Mouse (Mus musculus) v-Abl transformed pro-B cells (cell line): ENCODE results near the gene Lcn5.

ENCODE experiments used
- in situ Hi-C, 2 experiments: fragments of 400-800 bp; cut with MboI; formaldehyde crosslinking; loops; one replicate each; pipeline ENCODE4 v1.15.1; 2025; ENCODE audit not compliant: unreplicated experiment in 2 of 2

Gene Lcn5

GRCm38 (mm10) chr2:25657652-25658051 is at the start of gene Lcn5:
TSS of gene Lcn5 (plus strand) at chr2:25657952.
- in situ Hi-C loops: no loop called here

DNA sequence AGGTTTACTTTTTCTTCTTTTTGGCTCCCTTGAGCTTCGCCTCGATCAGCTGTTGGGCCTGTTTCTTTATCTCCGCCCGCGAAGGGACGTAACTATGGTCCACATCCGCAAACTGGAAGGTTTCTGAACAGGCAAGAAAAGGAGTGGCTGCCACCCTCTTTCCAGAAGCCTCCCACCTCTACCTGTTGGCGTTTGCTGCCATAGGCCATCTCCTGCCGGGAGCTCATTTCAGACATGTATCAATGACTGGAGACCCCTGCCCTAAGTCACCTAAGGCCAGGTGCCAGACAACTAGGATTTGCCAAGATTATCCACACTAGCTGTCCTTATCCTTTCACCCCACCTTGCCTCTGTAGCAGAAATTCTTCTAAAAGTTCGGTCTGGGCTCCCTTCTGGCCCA is 49.1 kb upstream of the Lcn5 start:
- in situ Hi-C loops: no loop called here

DNA sequence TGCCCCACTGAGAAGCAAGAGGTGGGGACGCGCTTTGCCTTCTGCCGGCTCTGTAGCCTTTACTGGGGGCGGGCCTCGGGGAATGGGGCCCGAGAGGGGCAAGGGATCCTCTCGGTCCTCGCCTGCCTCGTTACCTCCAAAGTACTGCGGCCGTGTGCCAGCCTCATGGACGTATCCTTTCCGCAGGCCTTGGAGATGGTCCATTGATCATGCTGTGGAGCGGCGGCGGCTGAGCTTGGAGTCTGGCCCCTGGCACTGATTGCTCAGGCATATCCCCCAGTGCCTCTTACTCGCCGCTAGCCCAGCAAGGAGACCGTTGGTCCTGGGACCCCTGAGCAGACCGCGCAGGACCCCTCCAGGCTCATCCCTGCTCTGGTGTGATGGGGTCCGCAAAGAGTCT is 41.4 kb upstream of the Lcn5 start:
- in situ Hi-C loops: no loop called here

DNA sequence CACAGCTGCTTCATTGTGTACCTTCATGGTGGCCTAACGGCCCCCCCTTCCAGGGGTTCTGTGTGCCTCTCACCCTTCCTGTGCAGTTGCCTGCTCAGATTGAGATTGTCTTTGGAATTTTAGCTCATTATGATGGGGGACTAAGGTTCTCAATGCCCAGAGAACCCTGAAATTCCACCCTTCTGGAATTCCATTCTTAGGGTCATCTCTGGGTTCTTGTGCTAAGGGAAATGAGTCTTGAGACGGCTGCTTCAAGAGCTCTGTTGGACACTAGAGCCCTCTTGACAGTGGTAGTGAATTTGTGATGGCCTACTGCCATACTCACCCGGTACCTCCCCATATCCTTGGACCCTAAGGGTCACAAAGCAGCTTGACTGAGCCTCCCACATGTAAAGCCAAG is 40.2 kb upstream of the Lcn5 start, which contains the start of gene Ccdc183:
Gene Ccdc183, minus strand, starts transcription at position 101 of the 400 bp plus-strand sequence.
- in situ Hi-C loops: no loop called here

GRCm38 (mm10) chr2:25620386-25620785 is 37.4 kb upstream of the Lcn5 start:
- in situ Hi-C loops: no loop called here

DNA sequence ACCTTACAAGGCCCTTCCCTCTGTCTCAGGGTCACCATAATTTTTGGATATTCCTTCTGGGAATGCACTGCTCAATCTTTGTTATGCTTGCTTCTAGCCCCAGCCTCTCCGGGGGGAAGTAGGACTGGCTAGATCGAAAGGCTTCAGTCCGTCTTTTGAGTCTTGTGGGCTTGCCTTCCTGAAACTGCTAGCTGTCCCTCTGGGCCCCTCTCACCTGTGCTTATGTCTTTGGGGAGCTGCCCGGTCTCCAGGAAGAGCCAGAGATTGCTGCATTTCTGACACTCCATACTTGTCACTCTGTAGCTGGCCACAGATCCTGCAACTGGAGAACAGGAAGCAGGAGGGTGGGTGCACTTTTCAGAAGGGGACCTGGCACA is 36.9 kb upstream of the Lcn5 start:
- in situ Hi-C loops: no loop called here

- in situ Hi-C loops: no loop called here
Observed at GRCm38 (mm10) chr2:25621229-25622200, 36.2 kb upstream of the Lcn5 start, which contains the start of gene Tmem141. TSS of gene Tmem141 (minus strand) at chr2:25622005.

DNA sequence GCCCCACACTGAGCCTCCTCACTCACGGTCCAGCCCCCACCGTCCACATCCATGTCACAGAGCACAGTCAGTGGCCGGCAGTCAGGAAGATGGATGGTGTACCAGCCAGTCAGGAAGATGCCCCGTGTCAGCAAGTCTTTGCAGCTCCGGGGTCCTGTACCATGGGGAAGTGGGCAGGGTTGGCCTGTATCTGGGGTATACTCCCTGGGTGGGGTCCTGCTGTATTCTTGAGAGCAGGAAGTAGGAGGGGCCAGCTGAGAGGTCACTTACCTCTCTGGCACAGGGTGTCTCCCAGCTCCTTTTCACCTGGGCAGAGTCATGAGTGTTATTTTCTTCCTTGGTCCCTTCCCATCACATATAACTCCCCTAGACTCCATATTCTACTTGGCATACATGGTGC is 31.8 kb upstream of the Lcn5 start:
- in situ Hi-C loops: no loop called here

DNA sequence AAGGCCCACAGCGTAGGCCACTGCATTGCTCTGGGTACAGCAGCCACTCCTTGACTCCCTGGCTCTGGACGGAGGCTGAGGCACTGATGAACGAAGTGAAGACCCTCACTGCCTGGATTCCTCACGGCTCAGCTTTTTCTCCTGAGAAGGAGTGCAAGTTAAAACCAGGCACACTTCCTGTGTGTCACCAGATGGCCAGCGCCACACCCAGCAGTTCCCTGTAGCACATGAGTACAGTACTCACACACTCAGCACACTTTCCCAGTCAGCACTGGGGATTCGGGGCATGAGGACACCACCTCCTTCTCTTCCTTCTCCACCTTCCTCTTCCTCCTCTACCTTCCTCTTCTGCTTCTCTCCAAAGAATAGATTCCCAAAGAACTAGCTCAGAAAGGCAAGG is 29.9 kb upstream of the Lcn5 start, which contains the start of gene Fcna:
Gene Fcna, minus strand, starts transcription at position 220 of the 400 bp plus-strand sequence.
- in situ Hi-C loops: no loop called here

GRCm38 (mm10) chr2:25628738-25629137 is 29.0 kb upstream of the Lcn5 start:
- in situ Hi-C loops: no loop called here

DNA sequence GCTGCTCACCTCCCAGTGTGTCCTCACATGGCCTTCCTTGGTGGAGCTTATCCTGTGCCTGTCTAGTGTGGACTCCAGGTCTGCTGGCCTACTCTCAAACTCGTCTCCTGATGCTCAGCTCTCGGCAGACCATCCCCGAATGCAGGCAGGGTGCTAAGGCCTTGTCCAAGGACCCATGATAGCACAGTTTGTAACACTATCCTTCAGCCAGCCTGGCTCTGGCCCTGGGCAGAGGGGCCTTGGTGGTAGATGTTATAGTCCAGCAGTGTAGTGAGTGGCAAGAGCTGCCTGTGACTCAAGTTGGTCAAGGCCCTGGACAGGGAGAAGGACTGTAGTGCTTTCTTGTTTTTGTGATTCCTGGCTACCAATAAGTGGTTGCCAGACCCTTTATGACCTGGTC is 24.1 kb upstream of the Lcn5 start:
- in situ Hi-C loops: no loop called here

- in situ Hi-C loops: no loop called here
Observed at GRCm38 (mm10) chr2:25634046-25634445, 23.7 kb upstream of the Lcn5 start.

DNA sequence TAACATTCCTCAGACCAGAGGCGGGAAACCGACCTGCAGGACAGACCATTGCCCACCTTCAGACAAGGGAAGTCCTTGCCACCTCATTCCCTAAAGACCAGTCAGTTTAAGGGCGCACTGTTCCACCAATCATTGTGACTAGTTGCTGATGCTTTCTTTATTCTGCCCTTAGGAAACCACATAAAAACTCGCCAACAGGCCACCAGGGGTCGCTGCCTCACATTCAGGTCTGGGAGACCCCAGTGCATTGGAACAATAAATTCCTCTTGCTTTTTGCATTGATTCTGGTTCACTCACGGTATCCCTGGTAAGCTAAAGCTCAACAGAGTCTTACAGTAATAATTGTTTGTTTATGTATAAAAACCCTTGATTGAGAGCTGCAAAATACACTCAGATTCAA is 17.9 kb upstream of the Lcn5 start:
- in situ Hi-C loops: no loop called here

DNA sequence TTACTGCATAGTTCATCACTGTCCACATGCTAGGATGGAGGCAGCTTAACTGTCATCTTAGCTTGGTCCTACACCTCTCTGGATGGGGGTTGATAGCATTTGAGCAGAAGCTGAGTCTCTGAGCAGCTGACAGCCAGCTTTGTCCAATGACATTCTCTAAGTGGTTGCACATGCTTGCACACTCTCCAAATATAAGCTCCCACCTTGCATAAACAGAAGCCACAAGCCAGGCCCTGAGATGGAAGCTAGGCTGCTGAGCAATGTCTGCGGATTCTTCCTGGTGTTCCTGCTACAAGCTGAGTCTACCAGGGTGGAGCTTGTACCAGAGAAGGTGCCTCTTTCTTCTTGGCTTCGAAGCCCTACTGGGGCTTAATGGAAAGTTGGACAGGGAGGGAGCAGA is 4.8 kb upstream of the Lcn5 start, which contains the start of gene Lcn8:
Gene Lcn8, plus strand, starts transcription at position 219 of the 400 bp plus-strand sequence.
- in situ Hi-C loops: no loop called here

DNA sequence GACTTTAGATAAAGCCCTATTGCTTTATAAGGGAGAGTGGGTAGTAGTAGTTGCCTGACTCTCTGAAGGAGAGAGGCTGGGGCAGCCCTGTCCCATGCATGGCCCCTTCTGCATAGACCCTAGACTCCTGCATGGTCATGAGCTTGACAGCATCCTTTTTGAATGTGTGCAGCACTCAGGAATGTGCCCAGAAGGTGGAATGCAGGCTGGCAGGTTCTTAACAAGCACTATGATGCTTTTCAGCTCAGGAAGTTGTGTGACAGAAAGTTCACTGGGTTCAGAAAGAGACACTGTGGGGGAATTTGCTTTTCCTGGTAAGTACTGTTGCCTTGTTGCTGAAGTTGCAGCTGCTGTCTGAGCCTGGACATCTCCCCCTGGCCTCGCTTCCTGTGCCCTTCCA is 3.2 kb upstream of the Lcn5 start:
- in situ Hi-C loops: no loop called here

- in situ Hi-C loops: no loop called here
Observed at GRCm38 (mm10) chr2:25656691-25657090, 1.1 kb upstream of the Lcn5 start.

- in situ Hi-C loops: no loop called here
Observed at GRCm38 (mm10) chr2:25657246-25657645, 506 bp upstream of the Lcn5 start.

DNA sequence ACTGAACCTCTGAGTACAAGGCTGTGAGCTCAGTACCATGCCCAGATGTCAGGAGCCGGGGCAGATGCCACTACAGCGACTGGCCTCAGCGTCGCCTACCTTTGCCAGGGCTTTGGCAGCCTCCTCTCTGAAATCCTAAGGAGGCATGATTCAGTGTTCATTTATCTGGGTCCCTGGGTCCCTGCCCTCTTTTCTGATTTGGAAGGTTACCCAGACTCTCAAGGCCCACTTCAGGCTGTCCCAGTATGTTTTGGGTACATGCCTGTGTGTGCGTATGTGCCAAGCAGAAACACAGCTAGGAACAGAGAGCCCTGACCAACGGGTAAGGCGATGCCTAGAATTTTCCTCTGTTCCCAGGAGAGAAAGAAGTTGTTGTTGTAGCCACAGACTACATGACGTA is 2.5 kb downstream of the Lcn5 start:
- in situ Hi-C loops: loop anchor here (5.0 to 10.0 kb wide), 2 partner anchors 177 to 255 kb away; no protein-coding TSS in a partner anchor

DNA sequence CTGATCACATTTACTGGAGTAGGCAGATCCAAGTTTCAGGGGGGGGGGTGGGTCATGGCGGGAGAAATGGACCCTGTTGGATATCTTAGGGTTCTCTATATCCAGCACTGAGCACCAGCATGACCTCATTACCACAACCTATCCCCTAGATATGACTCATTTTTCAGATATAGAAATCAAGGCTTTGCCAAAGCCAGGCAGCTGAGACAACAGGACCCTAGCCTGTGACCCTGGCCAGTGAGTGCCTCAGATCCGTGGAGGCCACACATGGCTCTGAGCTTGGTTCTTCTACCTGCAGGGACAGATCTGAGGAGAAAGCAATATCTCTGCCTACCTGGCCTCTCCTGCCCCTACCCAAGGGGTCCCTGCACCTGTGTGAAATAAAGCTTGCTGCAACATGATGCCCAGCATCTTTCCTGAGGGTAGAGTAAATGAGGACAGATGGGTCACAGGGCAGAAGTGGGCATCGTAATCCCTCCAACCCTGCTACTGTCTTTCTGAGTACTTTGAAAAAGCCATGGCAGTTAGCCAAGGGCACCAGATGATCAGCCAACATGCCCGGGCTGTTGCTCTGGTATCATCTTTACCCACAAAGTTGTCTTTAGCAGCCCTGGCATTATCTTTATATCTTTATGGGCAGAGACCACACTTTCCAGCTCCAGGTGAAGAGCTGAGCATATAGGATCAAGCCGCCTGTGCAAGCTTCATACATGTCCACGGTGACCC is 3.7 kb downstream of the Lcn5 start:
- in situ Hi-C loops: loop anchor here (5.0 to 10.0 kb wide), 2 partner anchors 176 to 253 kb away; no protein-coding TSS in a partner anchor

- in situ Hi-C loops: loop anchor here (5.0 to 10.0 kb wide), 2 partner anchors 174 to 251 kb away; no protein-coding TSS in a partner anchor
Observed at GRCm38 (mm10) chr2:25663511-25663910, 5.8 kb downstream of the Lcn5 start.

GRCm38 (mm10) chr2:25664125-25664524 is 6.4 kb downstream of the Lcn5 start:
- in situ Hi-C loops: loop anchor here (5.0 to 10.0 kb wide), 2 partner anchors 173 to 251 kb away; no protein-coding TSS in a partner anchor
